Mouse (Mus musculus): ENCODE measurements around the gene Eme2. TPM values are rescaled to one million over a fixed set of nuclear protein-coding genes. Genes with fewer than 3 reads are reported as not detected.

Eme2 gene
- total RNA-seq, 1 experiment = 21.8 TPM

- Histone ChIP-seq H3K9me3 (ENCODE audit: control insufficient read depth, insufficient read depth, low read depth, low read length) (no peaks in the 10 kb centered on the region), H3K27ac (ENCODE audit: insufficient read depth, low read depth, low read length, poor library complexity, severe bottlenecking) (no peak overlapping the region), H3K4me3 (ENCODE audit: insufficient read depth in 1 of 2, low read depth in 1 of 2, low read length in 2 of 2, poor library complexity in 1 of 2, severe bottlenecking in 1 of 2) (peak overlapping the region; percentile 83 to 88), H3K36me3 (ENCODE audit: control insufficient read depth, insufficient read depth, low read length, poor library complexity, severe bottlenecking) (peaks cover 53% of the 10 kb centered on the region), H3K9ac (ENCODE audit: insufficient read depth, low read depth, low read length, poor library complexity, severe bottlenecking) (peak overlapping the region; percentile 87), H3K4me1 (ENCODE audit: control insufficient read depth in 2 of 2, insufficient read depth in 2 of 2, low read length in 2 of 2, poor library complexity in 1 of 2) (peaks cover 0 to 14% of the 10 kb centered on the region in 2 experiments; a peak in 2 of 4 replicates)
- in situ Hi-C loops (cut with MboI; ENCODE audit: low sequenced_read_pairs in 2 of 2, unreplicated experiment in 2 of 2) = no loop called here
- TF ChIP-seq HCFC1 (IDR thresholded peaks at IDR 0.05; ENCODE audit: borderline replicate concordance, insufficient read depth, low read length) (no peak), MAFK (IDR thresholded peaks at IDR 0.05; ENCODE audit: insufficient read depth, low read depth, low read length) (no peak), CHD2 (IDR thresholded peaks at IDR 0.05; ENCODE audit: low read depth, low read length) (no peak), ZC3H11A (IDR thresholded peaks at IDR 0.05; ENCODE audit: borderline replicate concordance, low read depth, low read length) (no peak), ZNF384 (IDR thresholded peaks at IDR 0.05; ENCODE audit: low read depth, low read length) (no peak)
- DNase-seq (ENCODE audit: low read depth, low spot score) = no peak
Measured at GRCm38 (mm10) chr17:24895571-24896240, 819 bp upstream of the Eme2 start.

GRCm38 (mm10) chr17:24894061-24894994 lies 559 bp downstream of the Eme2 start:
- no peak overlapping the region for H3K27ac ChIP-seq (ENCODE audit: insufficient read depth, low read depth, low read length, poor library complexity, severe bottlenecking)

GRCm38 (mm10) chr17:24893276-24893675 lies 1.6 kb downstream of the Eme2 start:
- Histone ChIP-seq H3K4me3 (ENCODE audit: insufficient read depth in 1 of 2, low read depth in 1 of 2, low read length in 2 of 2, poor library complexity in 1 of 2, severe bottlenecking in 1 of 2) (no peak overlapping the region), H3K9ac (ENCODE audit: insufficient read depth, low read depth, low read length, poor library complexity, severe bottlenecking) (no peak overlapping the region), H3K27ac (ENCODE audit: insufficient read depth, low read depth, low read length, poor library complexity, severe bottlenecking) (no peak overlapping the region), H3K4me1 (ENCODE audit: control insufficient read depth in 2 of 2, insufficient read depth in 2 of 2, low read length in 2 of 2, poor library complexity in 1 of 2) (peaks cover 0 to 14% of the 10 kb centered on the region in 2 experiments; a peak in 2 of 4 replicates), H3K36me3 (ENCODE audit: control insufficient read depth, insufficient read depth, low read length, poor library complexity, severe bottlenecking) (peaks cover 44% of the 10 kb centered on the region), H3K9me3 (ENCODE audit: control insufficient read depth, insufficient read depth, low read depth, low read length) (no peaks in the 10 kb centered on the region)
- DNase-seq (ENCODE audit: low read depth, low spot score) = no peak
- in situ Hi-C loops (cut with MboI; ENCODE audit: low sequenced_read_pairs in 2 of 2, unreplicated experiment in 2 of 2) = no loop called here
- TF ChIP-seq MAFK (IDR thresholded peaks at IDR 0.05; ENCODE audit: insufficient read depth, low read depth, low read length) (no peak), ZC3H11A (IDR thresholded peaks at IDR 0.05; ENCODE audit: borderline replicate concordance, low read depth, low read length) (no peak), HCFC1 (IDR thresholded peaks at IDR 0.05; ENCODE audit: borderline replicate concordance, insufficient read depth, low read length) (no peak)

More at GRCm38 (mm10) chr17:24894061-24894994, 559 bp downstream of the Eme2 start:
- H3K9ac ChIP-seq (ENCODE audit: insufficient read depth, low read depth, low read length, poor library complexity, severe bottlenecking) = peak overlapping the region; percentile 87
- peaks cover 46% of the 10 kb centered on the region for H3K36me3 ChIP-seq (ENCODE audit: control insufficient read depth, insufficient read depth, low read length, poor library complexity, severe bottlenecking)
- in situ Hi-C loops (cut with MboI; ENCODE audit: low sequenced_read_pairs in 2 of 2, unreplicated experiment in 2 of 2) = no loop called here
- DNase-seq (ENCODE audit: low read depth, low spot score) = no peak
- H3K4me1 ChIP-seq (ENCODE audit: control insufficient read depth in 2 of 2, insufficient read depth in 2 of 2, low read length in 2 of 2, poor library complexity in 1 of 2) = peaks cover 0 to 15% of the 10 kb centered on the region in 2 experiments; a peak in 2 of 4 replicates
- TF ChIP-seq MAFK (IDR thresholded peaks at IDR 0.05; ENCODE audit: insufficient read depth, low read depth, low read length) (no peak), CHD2 (IDR thresholded peaks at IDR 0.05; ENCODE audit: low read depth, low read length) (no peak), HCFC1 (IDR thresholded peaks at IDR 0.05; ENCODE audit: borderline replicate concordance, insufficient read depth, low read length) (no peak), ZNF384 (IDR thresholded peaks at IDR 0.05; ENCODE audit: low read depth, low read length) (no peak), ZC3H11A (IDR thresholded peaks at IDR 0.05; ENCODE audit: borderline replicate concordance, low read depth, low read length) (no peak)
- no peaks in the 10 kb centered on the region for H3K9me3 ChIP-seq (ENCODE audit: control insufficient read depth, insufficient read depth, low read depth, low read length)
- peak overlapping the region; percentile 83 to 88 for H3K4me3 ChIP-seq (ENCODE audit: insufficient read depth in 1 of 2, low read depth in 1 of 2, low read length in 2 of 2, poor library complexity in 1 of 2, severe bottlenecking in 1 of 2)

GRCm38 (mm10) chr17:24892785-24893184 lies 2.1 kb downstream of the Eme2 start:
- Histone ChIP-seq H3K9me3 (ENCODE audit: control insufficient read depth, insufficient read depth, low read depth, low read length) (no peaks in the 10 kb centered on the region), H3K4me3 (ENCODE audit: insufficient read depth in 1 of 2, low read depth in 1 of 2, low read length in 2 of 2, poor library complexity in 1 of 2, severe bottlenecking in 1 of 2) (no peak overlapping the region), H3K27ac (ENCODE audit: insufficient read depth, low read depth, low read length, poor library complexity, severe bottlenecking) (no peak overlapping the region), H3K36me3 (ENCODE audit: control insufficient read depth, insufficient read depth, low read length, poor library complexity, severe bottlenecking) (peaks cover 43% of the 10 kb centered on the region), H3K4me1 (ENCODE audit: control insufficient read depth in 2 of 2, insufficient read depth in 2 of 2, low read length in 2 of 2, poor library complexity in 1 of 2) (peaks cover 0 to 14% of the 10 kb centered on the region in 2 experiments; a peak in 2 of 4 replicates), H3K9ac (ENCODE audit: insufficient read depth, low read depth, low read length, poor library complexity, severe bottlenecking) (no peak overlapping the region)
- in situ Hi-C loops (cut with MboI; ENCODE audit: low sequenced_read_pairs in 2 of 2, unreplicated experiment in 2 of 2) = no loop called here
- DNase-seq (ENCODE audit: low read depth, low spot score) = no peak
- no peak for TF ChIP-seq HCFC1 (IDR thresholded peaks at IDR 0.05; ENCODE audit: borderline replicate concordance, insufficient read depth, low read length)
- TF ChIP-seq CHD2 (IDR thresholded peaks at IDR 0.05; ENCODE audit: low read depth, low read length) = no peak
- no peak for TF ChIP-seq ZC3H11A (IDR thresholded peaks at IDR 0.05; ENCODE audit: borderline replicate concordance, low read depth, low read length)
- no peak for TF ChIP-seq MAFK (IDR thresholded peaks at IDR 0.05; ENCODE audit: insufficient read depth, low read depth, low read length)
- no peak for TF ChIP-seq ZNF384 (IDR thresholded peaks at IDR 0.05; ENCODE audit: low read depth, low read length)

Data from ES-E14 (cell line).